Mouse (Mus musculus): ENCODE measurements around the gene Itpkb.

DNA sequence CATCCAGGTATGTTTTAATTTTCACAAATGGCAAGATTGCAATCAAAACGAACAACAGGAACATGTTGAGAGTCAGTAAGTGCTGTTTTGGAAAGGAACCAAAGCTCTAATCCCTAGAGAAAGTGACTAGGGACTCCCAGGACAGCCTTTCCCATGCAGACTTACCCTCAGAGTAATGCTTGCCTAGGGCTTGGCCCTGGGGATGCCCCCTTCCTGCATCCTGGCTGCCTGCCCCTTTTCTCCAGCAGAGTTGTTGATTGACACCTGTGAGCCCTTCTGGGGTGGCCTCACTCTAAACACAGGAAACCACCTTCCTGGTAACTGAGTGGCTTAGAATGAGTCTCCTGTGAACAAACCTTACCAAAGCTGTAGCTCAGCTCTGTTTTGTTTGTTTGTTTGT, 58.2 kb downstream of the Itpkb start:
- no peak for TF ChIP-seq POLR2A (IDR thresholded peaks at IDR 0.05; ENCODE audit: control insufficient read depth in 1 of 2, insufficient read depth in 1 of 2, low read depth in 1 of 2, low read length in 2 of 2, poor library complexity in 1 of 2)
- TF ChIP-seq CTCF (IDR thresholded peaks at IDR 0.05 in 2 of 3, conservative IDR thresholded peaks at IDR 0.05 in 1 of 3; ENCODE audit: control insufficient read depth in 1 of 3, insufficient read depth in 1 of 3, low read depth in 2 of 3, low read length in 3 of 3, poor library complexity in 1 of 3, severe bottlenecking in 1 of 3), result no peak
- no peak for TF ChIP-seq HCFC1 (IDR thresholded peaks at IDR 0.05; ENCODE audit: low read depth, low read length)
- no peak for TF ChIP-seq EP300 (IDR thresholded peaks at IDR 0.05; ENCODE audit: low read depth in 1 of 2, low read length in 2 of 2)
- TF ChIP-seq USF2 (IDR thresholded peaks at IDR 0.05; ENCODE audit: borderline replicate concordance in 1 of 2, insufficient read depth in 1 of 2, low read depth in 1 of 2, low read length in 2 of 2), result no peak
- TF ChIP-seq MEF2A (IDR thresholded peaks at IDR 0.05; ENCODE audit: extremely low read depth, insufficient replicate concordance, low read depth, low read length, poor library complexity, severe bottlenecking), result no peak
- no peak for TF ChIP-seq NELFE (IDR thresholded peaks at IDR 0.05; ENCODE audit: low read depth, low read length)
- no peak for TF ChIP-seq GATA1 (IDR thresholded peaks at IDR 0.05; ENCODE audit: low read depth, low read length)
- TF ChIP-seq RAD21 (IDR thresholded peaks at IDR 0.05; ENCODE audit: low read depth, low read length), result no peak
- no peak for TF ChIP-seq TCF12 (IDR thresholded peaks at IDR 0.05; ENCODE audit: low read depth, low read length)
- TF ChIP-seq POLR2AphosphoS2 (IDR thresholded peaks at IDR 0.05; ENCODE audit: low read length), result no peak

Measured in MEL (cell line).